Mouse (Mus musculus) spleen, postnatal 0 days (tissue): ENCODE results near the gene Olfr1432. TPM values are rescaled to one million over a fixed set of nuclear protein-coding genes. Genes with fewer than 3 reads are reported as not detected.

Experiments
- polyA plus RNA-seq: library from polyadenylated mRNA; unstranded; fragments of >200 nt; fragmentation: Nextera tagmentation; extraction: Ambion mirVana; gene quantifications from 2 replicates; pipeline ENCODE4 v1.2.1, GENCODE M21; 2015

Olfr1432 gene
- polyA plus RNA-seq, result not detected in 2 replicates

DNA sequence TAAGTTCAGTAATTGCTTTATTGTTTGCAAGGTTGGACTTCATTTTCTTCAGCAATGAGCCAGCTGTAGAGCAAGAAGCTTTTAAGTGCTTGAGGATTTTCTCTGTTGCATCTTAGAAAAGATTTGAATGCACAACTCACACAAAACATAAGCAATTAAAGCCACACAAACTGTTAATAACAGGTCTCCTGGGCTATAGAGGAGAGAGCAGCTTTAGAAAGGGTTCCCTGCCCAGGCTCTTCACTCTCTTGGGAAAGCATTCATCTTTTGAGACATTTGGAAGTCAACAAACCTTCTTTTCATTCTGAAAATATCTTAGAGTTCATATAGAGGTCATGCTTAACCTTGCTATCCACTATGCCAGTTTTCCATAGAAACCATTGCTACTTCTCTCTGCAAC lies at the start of gene Olfr1432:
Gene Olfr1432, minus strand, starts transcription at position 101 of the 400 bp plus-strand sequence.

DNA sequence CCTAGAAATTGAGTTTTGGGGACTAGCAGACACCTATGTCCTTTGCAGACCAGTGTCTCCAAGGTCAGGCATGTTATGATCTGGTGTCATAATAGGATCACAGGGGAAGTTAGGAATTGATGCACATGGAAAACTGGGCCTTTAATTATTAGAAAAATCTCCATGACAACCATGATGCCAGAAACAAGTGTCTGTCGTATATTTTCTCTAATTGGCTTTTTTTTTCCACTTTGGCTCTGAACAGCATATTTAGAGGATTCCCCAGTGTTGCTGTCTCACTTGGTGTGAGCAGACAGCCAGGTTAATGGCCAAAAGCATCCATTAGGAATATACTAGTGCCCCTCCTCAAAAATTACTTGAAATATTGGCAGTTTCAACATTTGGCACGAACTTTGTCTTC lies 47.2 kb upstream of the Olfr1432 start, which contains the start of gene Olfr1434:
Gene Olfr1434, plus strand, starts transcription at position 301 of the 400 bp plus-strand sequence.

DNA sequence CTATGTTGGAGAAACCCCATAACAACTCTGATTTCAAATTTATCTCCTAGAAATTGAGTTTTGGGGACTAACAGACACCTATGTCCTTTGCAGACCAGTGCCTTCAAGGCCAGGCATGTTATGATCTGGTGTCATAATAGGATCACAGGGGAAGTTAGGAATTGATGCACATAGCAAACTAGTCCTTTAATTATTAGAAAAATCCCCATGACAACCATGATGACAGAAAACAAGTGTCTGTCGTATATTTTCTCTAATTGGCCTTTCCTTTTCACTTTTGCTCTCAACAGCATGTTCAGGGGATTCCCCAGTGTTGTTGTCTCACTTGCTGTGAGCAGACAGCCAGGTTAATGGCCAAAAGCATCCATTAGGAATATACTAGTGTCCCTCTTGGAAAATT lies 28.3 kb upstream of the Olfr1432 start, which contains the start of gene Olfr235:
Gene Olfr235, plus strand, starts transcription at position 301 of the 400 bp plus-strand sequence.

DNA sequence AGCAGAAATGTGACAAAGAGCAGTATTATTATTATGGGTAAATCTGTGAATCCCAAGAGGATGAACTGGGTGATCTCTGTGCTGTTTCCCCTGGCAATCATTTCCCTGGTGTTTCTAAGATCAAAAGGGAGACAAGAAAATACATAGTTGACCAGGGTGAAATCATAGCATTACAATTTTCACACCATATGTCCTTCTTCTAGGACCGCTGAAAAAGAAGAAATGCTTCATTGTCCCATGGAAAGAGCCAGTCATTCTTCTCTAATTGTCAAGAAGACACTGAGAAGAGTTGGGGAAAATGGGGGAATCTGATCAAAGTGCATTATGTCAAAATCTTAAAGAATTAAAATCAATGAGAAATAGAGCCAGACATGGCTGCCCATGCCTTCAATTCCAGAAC lies 9.2 kb upstream of the Olfr1432 start, which contains the start of gene Olfr262:
Gene Olfr262, minus strand, starts transcription at position 101 of the 400 bp plus-strand sequence.

DNA sequence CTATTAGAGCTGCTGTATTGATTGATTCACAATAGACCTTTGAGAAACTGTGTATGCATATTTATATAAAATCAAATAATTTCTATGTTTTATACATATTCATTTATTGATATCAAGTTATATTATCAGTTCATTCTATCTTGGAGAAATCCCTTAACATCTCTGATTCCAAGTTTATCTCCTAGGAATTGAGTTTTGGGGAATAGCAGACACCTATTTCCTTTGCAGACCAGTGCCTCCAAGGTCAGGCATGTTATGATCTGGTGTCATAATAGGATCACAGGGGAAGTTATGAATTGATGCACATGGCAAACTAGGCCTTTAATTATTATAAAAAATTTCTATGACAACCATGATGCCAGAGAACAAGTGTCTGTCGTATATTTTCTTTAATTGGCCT lies 32.1 kb downstream of the Olfr1432 start, which contains the start of gene Olfr1431:
Gene Olfr1431, plus strand, starts transcription at position 301 of the 400 bp plus-strand sequence.

Other genes with a start within 250 kb of the Olfr1432 start
- gene Olfr1423, start 191.3 kb downstream of the Olfr1432 start, polyA plus RNA-seq, result not detected in 2 replicates
- gene Olfr1424, start 169.9 kb downstream of the Olfr1432 start, polyA plus RNA-seq, result not detected in 2 replicates
- gene Olfr1425, start 154.9 kb downstream of the Olfr1432 start, polyA plus RNA-seq, result not detected in 2 replicates
- gene Olfr1426, start 140.6 kb downstream of the Olfr1432 start, polyA plus RNA-seq, result not detected in 2 replicates
- gene Olfr1427, start 129.3 kb downstream of the Olfr1432 start, polyA plus RNA-seq, result not detected in 2 replicates
- not detected in 2 replicates for gene Olfr1428, start 116.7 kb downstream of the Olfr1432 start, polyA plus RNA-seq
- not detected in 2 replicates for gene Olfr76, start 109.4 kb downstream of the Olfr1432 start, polyA plus RNA-seq
- gene Olfr1555-ps1, start 62.5 kb downstream of the Olfr1432 start, polyA plus RNA-seq, result not detected in 2 replicates
- not detected in 2 replicates for gene Olfr1431, start 32.0 kb downstream of the Olfr1432 start, polyA plus RNA-seq
- gene Olfr262, start 9.1 kb upstream of the Olfr1432 start, polyA plus RNA-seq, result not detected in 2 replicates
- not detected in 2 replicates for gene Olfr235, start 28.4 kb upstream of the Olfr1432 start, polyA plus RNA-seq
- gene Olfr1434, start 47.3 kb upstream of the Olfr1432 start, polyA plus RNA-seq, result not detected in 2 replicates
- not detected in 2 replicates for gene Olfr1436, start 66.5 kb upstream of the Olfr1432 start, polyA plus RNA-seq
- gene Olfr1437, start 92.5 kb upstream of the Olfr1432 start, polyA plus RNA-seq, result not detected in 2 replicates
- gene Olfr1438-ps1, start 103.3 kb upstream of the Olfr1432 start, polyA plus RNA-seq, result not detected in 2 replicates
- not detected in 2 replicates for gene Olfr1440, start 154.7 kb upstream of the Olfr1432 start, polyA plus RNA-seq
- not detected in 2 replicates for gene Olfr1441, start 184.8 kb upstream of the Olfr1432 start, polyA plus RNA-seq
- not detected in 2 replicates for gene Pfpl, start 195.3 kb upstream of the Olfr1432 start, polyA plus RNA-seq
- gene Mpeg1, start 228.2 kb upstream of the Olfr1432 start, polyA plus RNA-seq, result 7.0 and 8.6 TPM in 2 replicates